In the genomic region with DNA sequence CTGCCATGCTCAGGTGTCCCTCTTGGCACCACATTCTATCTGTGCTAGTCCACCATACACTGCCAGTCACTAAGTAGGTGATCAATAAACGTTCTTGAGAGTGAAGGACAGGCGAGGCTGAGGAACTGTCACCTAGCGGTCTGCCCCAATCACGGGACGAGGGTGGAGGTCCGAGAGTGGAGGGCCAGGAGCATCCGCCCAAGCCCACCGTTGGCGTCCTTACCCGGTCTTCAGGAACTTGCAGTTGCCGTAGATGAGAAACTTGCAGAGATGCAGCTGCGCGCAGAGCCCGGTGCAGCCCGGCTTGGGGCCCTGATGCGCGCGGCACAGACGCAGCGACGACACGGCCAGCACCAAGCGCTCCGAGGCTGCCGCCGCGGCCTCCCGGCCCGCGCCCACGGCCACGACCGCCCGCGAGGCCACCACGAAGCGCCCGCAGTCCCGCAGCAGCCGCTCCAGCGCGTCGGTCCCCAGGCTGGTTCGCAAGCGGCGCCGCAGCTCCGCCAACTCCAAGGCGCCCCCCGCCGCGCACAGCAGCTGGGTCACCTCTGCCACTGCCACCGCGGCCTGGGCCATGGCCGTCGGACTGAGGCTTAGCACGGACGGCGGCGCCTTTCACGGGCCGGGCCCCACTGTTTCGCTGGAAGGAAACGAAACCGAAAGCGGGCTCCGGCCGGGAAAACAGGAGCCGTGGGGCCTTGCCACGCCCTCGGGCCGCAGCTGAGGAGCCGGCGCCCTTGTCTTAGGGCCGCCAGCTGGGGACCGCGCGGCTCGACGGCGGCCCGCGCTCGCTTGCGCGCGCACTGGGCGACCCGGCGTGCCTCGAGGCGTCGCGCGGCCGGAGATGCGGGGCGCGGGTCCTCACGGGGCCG, we compare ENCODE assay signal across 9 mouse cellular contexts. TPM values are rescaled to one million over a fixed set of nuclear protein-coding genes. Genes with fewer than 3 reads are reported as not detected.
DNase-seq lines count a peak whose midpoint lies in the region; ATAC-seq and TF ChIP-seq lines count a peak whose summit lies in the region.
"Had no signal": no experiment of that assay in that cellular context is flagged by ENCODE, and none has a peak within 500 bp of the region (broad histone marks: within the 10 kb centered on the region; RNA-seq: fewer than 3 reads in every experiment).

A gene (minus strand): TSS at position 766 of the 872 bp plus-strand sequence.

- H3K27ac ChIP-seq in embryonic facial prominence, embryonic 12.5 days = no peak within 1 kb of the TSS
- no peak within 1 kb of the TSS for H3K27ac ChIP-seq in limb, embryonic 14.5 days (replicated peaks; ENCODE audit: low read depth, low read length)
- no peak within 1 kb of the TSS for H3K27ac ChIP-seq in midbrain, embryonic 15.5 days

- 2% methylated on average over 98 of the region's 101 CpGs for WGBS in embryonic facial prominence, embryonic 12.5 days
- 2% methylated on average over 38 of the region's 101 CpGs for WGBS in limb, embryonic 14.5 days
- WGBS in midbrain, embryonic 15.5 days = 3% methylated on average over 95 of the region's 101 CpGs

- no peak for TF ChIP-seq POLR2A in limb, embryonic 14.5 days (IDR thresholded peaks at IDR 0.05; ENCODE audit: borderline replicate concordance, extremely low read depth, insufficient read depth, insufficient read length)

- peak within 1 kb of the TSS; percentile 61 for H3K4me2 ChIP-seq in embryonic facial prominence, embryonic 12.5 days (replicated peaks)
- peak within 1 kb of the TSS; percentile 63 for H3K4me2 ChIP-seq in limb, embryonic 14.5 days (replicated peaks; ENCODE audit: low read depth, low read length, severe bottlenecking)
- H3K4me2 ChIP-seq in midbrain, embryonic 15.5 days = peak within 1 kb of the TSS; percentile 66

- ATAC-seq in embryonic facial prominence, embryonic 12.5 days (ENCODE audit: insufficient number of reproducible peaks, insufficient read depth, low FRiP score, low TSS enrichment) = peak; percentile 47; the same call in 1 of the 2 replicates
- ATAC-seq in limb, embryonic 14.5 days (ENCODE audit: low FRiP score, low read depth) = peak; percentile 84
- peak; percentile 75 for ATAC-seq in midbrain, embryonic 15.5 days (replicated peaks)

- H3K27me3 ChIP-seq in embryonic facial prominence, embryonic 12.5 days = peaks cover 60% of the 10 kb centered on the region
- peaks cover 27% of the 10 kb centered on the region for H3K27me3 ChIP-seq in limb, embryonic 14.5 days (ENCODE audit: control insufficient read depth, insufficient read depth, low read length)
- peaks cover 39% of the 10 kb centered on the region for H3K27me3 ChIP-seq in midbrain, embryonic 15.5 days (replicated peaks)
- H3K27me3 ChIP-seq: CH12.LX had no signal

- no peaks in the 10 kb centered on the region for H3K36me3 ChIP-seq in embryonic facial prominence, embryonic 12.5 days
- H3K36me3 ChIP-seq in limb, embryonic 14.5 days (ENCODE audit: control insufficient read depth, insufficient read depth, low read length) = no peaks in the 10 kb centered on the region
- no peaks in the 10 kb centered on the region for H3K36me3 ChIP-seq in midbrain, embryonic 15.5 days (replicated peaks)

- H3K4me3 ChIP-seq in embryonic facial prominence, embryonic 12.5 days = peak within 1 kb of the TSS; percentile 77
- H3K4me3 ChIP-seq in limb, embryonic 14.5 days (replicated peaks; ENCODE audit: low read length) = peak within 1 kb of the TSS; percentile 78
- H3K4me3 ChIP-seq in midbrain, embryonic 15.5 days = peak within 1 kb of the TSS; percentile 53

- DNase-seq in layer of hippocampus, adult 11-12 months (ENCODE audit: low spot score) = peak; percentile 62
- DNase-seq in layer of hippocampus, adult 9-10 months (ENCODE audit: low spot score) = no peak
- DNase-seq in heart, adult 18-20 months = peak; percentile 90 to 93
- DNase-seq in kidney, adult 18-20 months = peak; percentile 88
- DNase-seq in limb, embryonic 14.5 days (ENCODE audit: low spot score) = peak; percentile 67
- DNase-seq in spleen, adult 18-20 months = peak; percentile 27 to 56

- H3K9me3 ChIP-seq in embryonic facial prominence, embryonic 12.5 days = peaks cover 8% of the 10 kb centered on the region
- 0 out of 2 replicates have a peak, but pooled peaks cover 3% of the 10 kb centered on the region for H3K9me3 ChIP-seq in limb, embryonic 14.5 days (ENCODE audit: control insufficient read depth, low read length)
- H3K9me3 ChIP-seq in midbrain, embryonic 15.5 days = no peaks in the 10 kb centered on the region

- no peaks in the 10 kb centered on the region for H3K4me1 ChIP-seq in embryonic facial prominence, embryonic 12.5 days
- H3K4me1 ChIP-seq in limb, embryonic 14.5 days (ENCODE audit: control insufficient read depth, insufficient read depth, low read length) = no peaks in the 10 kb centered on the region
- peaks cover 6% of the 10 kb centered on the region; the same call in 1 of the 2 replicates for H3K4me1 ChIP-seq in midbrain, embryonic 15.5 days

- peak within 1 kb of the TSS; percentile 64 for H3K9ac ChIP-seq in embryonic facial prominence, embryonic 12.5 days
- peak within 1 kb of the TSS; percentile 85 for H3K9ac ChIP-seq in limb, embryonic 14.5 days (ENCODE audit: low read depth, low read length, severe bottlenecking)
- peak within 1 kb of the TSS; percentile 42 for H3K9ac ChIP-seq in midbrain, embryonic 15.5 days

RNA-seq across cellular contexts. Expression of the gene that starts here (rescaled TPM):
- polyA plus RNA-seq in embryonic facial prominence, embryonic 12.5 days (2016; fragmentation: Nextera tagmentation; extraction: Ambion mirVana) = 5.3 and 6.0 TPM in 2 replicates
- total RNA-seq in heart, adult 18-20 months (2021) = 10 to 100 TPM; 10.9 to 11.5 TPM
- polyA plus RNA-seq in limb, embryonic 14.5 days (2012; rRNA removed) = 18.5 and 19.3 TPM in 2 replicates
- polyA plus RNA-seq in limb, embryonic 14.5 days (2014; fragmentation: Nextera tagmentation; extraction: Ambion mirVana) = 8.6 and 11.9 TPM in 2 replicates
- polyA plus RNA-seq in midbrain, embryonic 15.5 days (2015; fragmentation: Nextera tagmentation; extraction: Ambion mirVana) = 2.3 and 3.1 TPM in 2 replicates
